Mouse (Mus musculus) spleen, postnatal 4 days (tissue): ENCODE results near the gene Tshz2.

Source experiments
- DNase-seq, 2 experiments: peaks; one replicate each; pipeline ENCODE4 v3.0.0; 2022; ENCODE audit warnings: low spot score in 2 of 2

The Tshz2 gene

DNA sequence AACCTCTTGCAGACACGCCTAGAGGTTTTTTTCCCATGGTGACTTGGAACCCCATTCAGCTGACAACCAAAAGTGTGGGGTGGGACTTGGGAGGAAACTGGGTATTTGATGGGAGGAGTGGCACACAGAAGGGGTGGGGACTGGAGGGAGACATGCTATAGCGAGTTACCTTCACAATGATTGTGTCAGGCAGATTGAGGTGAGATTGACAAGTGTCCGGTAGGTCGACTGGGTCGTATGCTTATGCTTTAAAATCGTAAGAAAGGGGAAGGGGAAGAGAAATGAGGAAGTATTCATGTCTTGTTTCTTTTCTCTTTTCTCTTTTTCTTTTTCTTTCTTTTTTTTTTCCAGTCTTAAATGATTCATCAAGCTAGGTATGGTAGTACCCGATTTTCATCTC, 236.7 kb downstream of the Tshz2 start:
- DNase-seq: no peak

- DNase-seq: no peak
Measured at GRCm38 (mm10) chr2:169870503-169870902, 237.7 kb downstream of the Tshz2 start.

DNA sequence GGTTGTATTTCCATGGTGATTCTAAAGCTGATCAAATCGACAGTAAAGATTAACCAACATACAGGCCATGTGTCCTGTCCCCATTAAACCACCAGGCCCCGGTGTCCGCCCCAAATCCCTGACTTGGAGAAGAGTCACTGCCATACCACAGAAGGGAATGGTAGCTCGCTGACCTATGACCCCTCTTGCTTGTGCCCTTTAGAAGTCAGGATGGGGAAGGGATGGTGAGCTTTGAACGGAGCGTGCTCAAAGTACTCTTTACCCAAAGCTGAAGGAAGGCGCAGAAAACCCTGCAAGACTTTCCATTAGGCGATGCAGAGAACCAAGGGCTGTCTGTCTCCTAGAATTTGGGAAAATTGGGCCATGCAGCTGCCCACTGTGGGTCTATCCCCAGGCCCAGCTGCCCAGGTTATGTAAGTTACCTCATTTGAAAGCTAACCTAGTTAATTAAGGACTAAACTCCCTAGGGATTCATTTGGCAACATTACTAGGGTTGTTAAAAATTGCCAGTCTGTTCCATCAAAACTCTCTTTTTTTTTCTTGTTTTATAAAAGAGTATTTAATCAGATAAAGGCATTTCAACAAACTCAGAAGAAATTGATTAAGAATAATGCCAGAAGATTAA, 238.7 kb downstream of the Tshz2 start:
- no peak for DNase-seq

- DNase-seq: no peak
Measured at GRCm38 (mm10) chr2:169873442-169873841, 240.6 kb downstream of the Tshz2 start.

GRCm38 (mm10) chr2:169887921-169888320, 255.1 kb downstream of the Tshz2 start:
- DNase-seq: no peak

DNA sequence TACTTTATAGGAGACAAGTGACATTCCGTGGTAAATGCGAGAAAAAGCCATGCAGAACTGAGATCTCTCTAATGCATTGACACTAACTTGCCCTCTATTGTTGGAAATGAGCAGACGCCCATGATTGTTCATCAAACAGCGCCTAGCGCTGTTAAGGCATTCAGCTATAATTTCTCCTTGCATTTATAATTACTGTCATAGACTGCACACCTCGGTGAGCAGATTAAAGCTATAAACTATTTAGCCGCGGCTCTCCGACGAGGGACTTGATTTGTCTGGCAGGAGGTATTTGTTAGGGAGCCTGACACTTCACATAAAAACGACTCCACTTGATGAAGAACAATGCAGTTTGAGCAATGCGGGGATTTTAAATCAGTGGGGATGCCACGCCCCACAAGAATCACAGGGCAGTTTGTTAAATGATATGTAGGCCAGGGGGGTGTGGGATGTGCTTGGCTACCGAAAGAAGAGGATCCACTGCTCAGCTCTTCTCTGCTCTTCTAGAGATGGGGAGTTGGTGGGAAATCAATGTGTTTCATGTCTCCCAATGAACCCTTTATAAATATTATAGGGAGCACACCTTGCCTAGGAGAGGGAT, 259.7 kb downstream of the Tshz2 start:
- no peak for DNase-seq

- DNase-seq: no peak
Measured at GRCm38 (mm10) chr2:169902896-169903295, 270.1 kb downstream of the Tshz2 start.

- no peak for DNase-seq
Measured at GRCm38 (mm10) chr2:169906396-169906795, 273.6 kb downstream of the Tshz2 start.

DNA sequence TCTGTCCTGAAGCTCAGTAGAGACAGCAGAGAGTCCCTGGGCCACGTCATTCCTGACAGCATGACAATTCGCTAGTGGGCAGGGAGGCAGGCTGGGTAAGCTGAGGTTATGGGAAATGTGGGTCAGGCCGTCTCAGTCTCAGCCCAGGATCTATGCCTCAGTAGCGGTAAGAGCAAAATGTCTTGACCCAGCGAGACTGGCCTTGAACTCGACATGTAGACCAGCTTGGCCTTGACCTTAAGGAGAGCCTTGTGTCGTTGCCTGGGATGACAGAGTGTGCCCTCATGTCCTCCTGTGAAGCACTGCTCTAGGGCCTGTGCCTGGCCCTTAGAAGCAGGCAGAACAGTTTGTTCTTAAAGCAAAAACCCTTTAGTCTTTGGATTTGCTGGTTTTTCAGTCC, 275.2 kb downstream of the Tshz2 start:
- no peak for DNase-seq

DNA sequence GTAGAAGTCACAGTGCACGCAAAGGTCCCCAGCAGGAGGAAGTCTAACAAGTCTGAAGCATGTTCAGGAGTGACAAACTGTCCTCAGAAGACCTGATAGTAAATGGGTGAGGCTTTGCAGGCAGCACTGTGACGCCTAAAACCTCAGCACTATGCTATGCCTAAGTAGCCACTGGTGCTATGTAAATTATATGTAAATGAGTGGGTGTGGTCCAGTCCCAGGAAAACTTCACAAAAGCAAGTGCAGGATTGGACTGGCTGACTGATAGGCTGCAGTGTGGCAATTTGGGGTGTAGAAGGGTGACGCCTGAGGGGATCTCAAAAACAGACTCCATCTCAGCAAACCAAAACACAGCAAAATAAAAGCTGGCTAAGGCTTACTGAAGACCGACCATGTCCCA, 277.8 kb downstream of the Tshz2 start:
- no peak for DNase-seq

- no peak for DNase-seq
Measured at GRCm38 (mm10) chr2:169912826-169913225, 280.0 kb downstream of the Tshz2 start.

- no peak for DNase-seq
Measured at GRCm38 (mm10) chr2:169914903-169915302, 282.1 kb downstream of the Tshz2 start.

DNA sequence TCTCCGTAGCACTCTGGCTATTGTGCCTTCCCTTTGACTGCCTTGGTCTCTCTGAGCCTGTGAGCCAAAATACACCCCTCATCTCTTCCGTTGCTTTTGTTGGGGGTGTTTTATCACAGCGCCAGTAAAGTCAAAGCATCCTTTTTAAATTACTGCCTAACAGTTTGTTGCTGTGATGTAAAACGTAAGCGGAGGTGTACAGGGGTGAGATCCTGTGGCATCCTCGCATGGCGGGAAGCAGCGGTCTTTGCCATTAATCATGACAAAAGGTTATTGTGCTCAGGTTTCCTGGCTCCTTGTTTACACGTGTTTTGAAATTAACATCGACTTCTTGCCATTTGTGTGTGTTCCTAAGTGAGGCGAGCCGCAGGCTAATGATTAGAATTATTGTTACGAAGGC, 282.5 kb downstream of the Tshz2 start:
- DNase-seq: no peak

GRCm38 (mm10) chr2:169919111-169919695, 286.4 kb downstream of the Tshz2 start:
- no peak for DNase-seq

GRCm38 (mm10) chr2:169924177-169924810, 291.5 kb downstream of the Tshz2 start:
- DNase-seq: no peak

- DNase-seq: no peak
Measured at GRCm38 (mm10) chr2:169925466-169925865, 292.7 kb downstream of the Tshz2 start.

DNA sequence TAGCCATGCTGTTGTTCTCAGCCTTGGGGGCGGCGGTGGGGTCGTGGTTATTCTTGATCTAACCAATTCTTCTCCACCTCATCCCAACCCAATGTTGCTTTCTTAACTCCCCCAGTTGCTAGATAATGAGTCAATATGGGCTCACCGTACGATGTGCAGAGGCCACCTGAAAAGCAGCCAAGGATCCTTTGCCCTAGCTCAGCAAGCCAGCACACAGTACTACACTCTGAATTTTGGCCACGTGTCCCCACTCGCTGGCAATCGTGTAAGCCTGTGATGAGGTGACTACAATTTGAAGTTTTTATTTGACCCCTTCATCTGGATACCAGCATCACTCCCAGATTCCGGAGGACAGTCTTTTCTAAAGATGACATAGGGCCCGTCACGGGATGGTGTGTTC, 293.2 kb downstream of the Tshz2 start:
- DNase-seq: no peak

DNA sequence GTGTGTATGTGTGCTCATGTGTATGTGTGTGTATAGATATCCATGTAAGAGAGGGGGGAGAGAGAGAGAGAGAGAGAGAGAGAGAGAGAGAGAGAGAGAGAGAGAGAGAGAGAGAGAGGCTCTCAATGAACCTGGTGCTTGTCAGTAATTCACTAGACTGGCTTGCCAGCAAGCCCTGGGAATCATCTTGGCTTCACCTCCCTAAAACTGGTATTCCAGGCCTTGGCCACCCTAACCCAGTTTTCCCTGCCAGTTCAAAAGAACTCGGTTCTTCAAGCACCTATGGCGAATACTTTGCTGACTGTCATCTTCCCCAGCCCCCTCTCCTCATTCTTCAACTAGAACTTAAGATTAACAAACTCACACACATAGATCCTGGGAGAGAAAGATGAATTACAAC, 294.6 kb downstream of the Tshz2 start:
- no peak for DNase-seq

DNA sequence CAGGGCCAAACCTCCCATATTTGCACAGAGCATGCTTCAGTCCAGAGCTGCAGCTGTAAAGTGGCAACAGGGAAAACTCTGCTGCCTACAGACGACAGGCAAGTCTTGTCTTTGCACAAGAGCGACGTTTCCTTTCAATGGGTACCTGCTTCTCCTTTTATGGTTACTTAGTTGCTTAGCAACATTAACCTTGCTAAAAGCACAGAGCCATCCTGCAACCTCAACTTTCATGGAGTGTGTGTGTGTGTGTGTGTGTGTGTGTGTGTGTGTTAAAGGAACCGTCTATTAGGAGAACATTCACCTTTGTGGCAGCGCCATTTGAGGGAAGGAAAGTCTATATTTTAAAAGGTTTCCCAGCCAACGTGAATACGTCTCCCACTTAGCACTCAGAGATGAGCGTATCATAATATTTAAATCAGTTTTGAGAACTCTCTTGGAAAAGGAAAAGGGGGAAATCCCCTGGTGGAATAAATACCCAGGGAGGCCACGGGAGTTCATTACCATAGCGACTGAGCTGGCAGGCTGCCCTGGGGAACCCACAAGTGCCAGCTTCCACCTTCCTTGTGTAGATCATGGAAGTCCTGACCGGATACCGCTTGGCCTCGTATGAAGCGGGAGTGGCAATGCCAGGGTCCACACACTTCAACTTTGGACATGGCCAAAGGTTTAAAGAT, 295.8 kb downstream of the Tshz2 start:
- DNase-seq: peak in 1 of 2 experiments; percentile 15

- no peak for DNase-seq
Measured at GRCm38 (mm10) chr2:169929540-169930497, 297.0 kb downstream of the Tshz2 start.

DNA sequence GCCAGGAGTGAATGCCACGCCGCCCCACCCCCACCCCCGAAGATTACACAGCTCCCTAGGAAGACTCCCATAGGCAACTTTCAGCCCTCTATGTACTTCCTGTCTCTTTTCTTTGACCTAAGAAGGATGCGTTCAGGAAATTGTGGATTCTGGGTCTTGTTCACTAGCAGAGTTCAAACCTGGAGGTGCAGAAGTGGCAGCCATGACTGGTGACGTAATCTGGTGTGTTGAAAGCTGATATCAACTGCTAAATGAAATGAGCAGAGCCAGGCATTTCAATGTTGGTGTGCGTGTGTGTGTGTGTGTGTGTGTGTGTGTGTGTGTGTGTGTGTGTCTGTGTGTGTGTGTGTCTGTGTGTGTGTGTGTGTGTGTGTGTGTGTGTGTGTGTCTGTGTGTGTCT, 302.8 kb downstream of the Tshz2 start:
- DNase-seq: no peak
